Mouse (Mus musculus) NIH3T3 (cell line): ENCODE data around the gene Tpm4.

ENCODE experiments used
- DNase-seq: peaks from one replicate; pipeline ENCODE4 v3.0.0-alpha.2; 2012; ENCODE audit warnings: low read depth

Gene Tpm4

GRCm38 (mm10) chr8:72143256-72143824, 8.6 kb downstream of the Tpm4 start:
- DNase-seq, result no peak

DNA sequence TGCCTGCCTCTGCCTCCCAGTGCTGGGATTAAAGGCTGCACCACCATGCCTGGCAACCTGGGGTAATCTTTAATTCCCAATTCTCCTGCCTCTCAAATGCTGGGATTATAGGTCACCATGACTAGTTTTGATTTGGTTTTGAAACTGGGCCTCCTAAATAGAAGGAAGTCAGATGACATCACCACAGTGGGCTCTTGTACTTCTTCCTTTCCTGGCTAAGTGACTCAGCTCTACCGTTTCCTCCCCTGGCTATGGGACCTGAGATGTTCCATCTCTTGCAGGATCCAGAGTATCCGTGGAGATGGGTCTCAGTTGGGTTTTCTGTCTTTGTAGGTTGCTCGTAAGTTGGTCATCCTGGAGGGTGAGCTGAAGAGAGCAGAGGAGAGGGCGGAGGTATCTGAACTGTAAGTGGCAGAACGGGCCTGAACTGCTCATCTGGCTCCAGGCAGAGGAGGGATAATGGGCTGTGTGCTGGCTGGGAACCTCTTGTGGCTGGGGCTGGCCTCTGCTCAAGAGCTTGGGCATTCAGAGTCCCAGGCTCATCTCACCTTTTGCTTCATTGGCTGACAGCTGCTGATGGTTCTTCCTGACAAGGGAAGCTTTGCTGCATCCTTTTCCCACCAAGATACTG, 9.7 kb downstream of the Tpm4 start:
- peak; percentile 48 for DNase-seq

GRCm38 (mm10) chr8:72145511-72145910, 10.7 kb downstream of the Tpm4 start:
- peak; percentile 75 for DNase-seq

- DNase-seq, result peak; percentile 88
These were observed 11.3 kb downstream of the Tpm4 start for GRCm38 (mm10) chr8:72146056-72146455.

DNA sequence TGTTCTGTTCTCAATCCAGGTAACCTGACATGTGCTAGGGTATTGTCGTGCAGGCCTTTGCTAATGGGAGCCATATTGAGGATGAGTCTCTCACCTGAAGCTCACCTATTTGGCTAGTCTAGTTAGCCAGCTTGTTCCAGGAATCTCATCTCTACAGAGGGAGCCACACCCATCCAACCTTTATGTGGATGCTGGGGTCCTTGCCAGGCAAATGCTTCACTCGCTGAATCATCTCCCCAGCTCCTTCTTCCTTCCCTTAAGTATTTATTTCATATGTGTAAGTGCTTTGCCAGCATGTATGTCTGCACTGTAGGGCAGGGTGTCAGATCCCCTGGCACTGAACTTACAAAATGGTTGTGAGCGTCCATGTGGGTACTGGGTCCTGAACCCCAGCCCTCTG, 11.8 kb downstream of the Tpm4 start:
- DNase-seq, result peak; percentile 85

DNA sequence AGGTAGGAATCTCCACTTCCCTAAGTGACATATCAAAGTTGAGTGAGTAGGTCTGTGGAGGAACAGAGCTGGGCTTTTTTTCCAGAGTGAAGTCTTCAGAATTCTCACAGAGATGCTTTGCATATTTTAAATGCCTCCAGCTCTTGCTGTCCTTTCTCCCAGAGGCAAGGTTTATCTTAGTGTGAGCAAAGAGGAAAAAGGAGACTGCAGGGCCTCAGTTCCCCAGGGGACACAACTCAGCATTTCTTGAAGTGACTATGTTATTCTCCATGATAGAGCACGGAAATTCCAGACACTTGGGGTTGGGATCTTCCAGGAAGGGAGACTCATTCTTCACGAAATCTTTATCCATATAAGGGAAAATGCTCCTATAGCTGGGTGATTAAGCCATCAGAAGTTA, 12.5 kb downstream of the Tpm4 start:
- peak; percentile 41 for DNase-seq

GRCm38 (mm10) chr8:72149056-72149455, 14.3 kb downstream of the Tpm4 start:
- no peak for DNase-seq

- DNase-seq, result no peak
These were observed 16.8 kb downstream of the Tpm4 start for GRCm38 (mm10) chr8:72151418-72152078.

DNA sequence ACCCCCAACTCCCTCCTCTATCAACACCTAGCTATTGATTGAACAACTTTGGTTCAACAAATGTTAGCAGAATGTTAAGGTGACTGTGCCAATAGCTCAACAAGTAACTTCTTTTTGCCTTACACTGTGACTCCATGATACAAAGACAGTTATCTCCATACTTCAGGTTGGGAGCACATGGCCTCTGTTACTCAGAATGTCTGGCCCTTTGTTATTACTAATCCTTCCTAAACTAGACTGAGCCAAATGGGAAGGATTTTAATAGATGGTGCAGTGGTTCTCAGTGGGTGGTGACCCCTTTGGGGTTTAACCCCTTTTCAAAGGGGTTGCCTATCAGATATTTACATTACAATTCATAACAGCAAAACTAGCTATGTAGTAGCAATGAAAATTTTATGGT, 18.6 kb downstream of the Tpm4 start:
- no peak for DNase-seq

DNA sequence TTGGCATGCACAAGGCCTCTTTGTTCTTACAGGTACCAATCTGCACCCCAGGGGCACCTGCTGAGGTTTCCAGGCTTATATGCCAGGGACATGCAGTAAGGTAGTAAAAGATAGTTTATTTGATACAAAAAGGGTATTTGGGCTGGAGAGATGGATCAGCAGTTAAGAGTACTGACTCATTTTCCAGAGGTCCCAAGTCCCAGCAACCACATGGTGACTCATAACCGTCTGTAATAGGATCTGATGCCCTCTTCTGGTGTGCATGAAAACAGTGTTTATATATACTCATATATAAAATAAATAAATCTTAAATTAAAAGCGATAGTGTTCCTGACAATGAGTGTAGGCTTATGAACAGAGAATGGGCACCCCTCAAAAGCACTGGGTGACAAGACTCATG, 23.3 kb downstream of the Tpm4 start:
- DNase-seq, result peak; percentile 79

GRCm38 (mm10) chr8:72158726-72159125, 24.0 kb downstream of the Tpm4 start:
- peak; percentile 55 for DNase-seq

- no peak for DNase-seq
These were observed 25.2 kb downstream of the Tpm4 start for GRCm38 (mm10) chr8:72160007-72160406.

- DNase-seq, result peak; percentile 99
These were observed 26.2 kb downstream of the Tpm4 start, which contains the start of gene Rab8a for GRCm38 (mm10) chr8:72160707-72161697. Rab8a (plus strand) TSS chr8:72161200.

- no peak for DNase-seq
These were observed 28.0 kb downstream of the Tpm4 start for GRCm38 (mm10) chr8:72162821-72163220.

GRCm38 (mm10) chr8:72169098-72169668, 34.4 kb downstream of the Tpm4 start:
- no peak for DNase-seq

DNA sequence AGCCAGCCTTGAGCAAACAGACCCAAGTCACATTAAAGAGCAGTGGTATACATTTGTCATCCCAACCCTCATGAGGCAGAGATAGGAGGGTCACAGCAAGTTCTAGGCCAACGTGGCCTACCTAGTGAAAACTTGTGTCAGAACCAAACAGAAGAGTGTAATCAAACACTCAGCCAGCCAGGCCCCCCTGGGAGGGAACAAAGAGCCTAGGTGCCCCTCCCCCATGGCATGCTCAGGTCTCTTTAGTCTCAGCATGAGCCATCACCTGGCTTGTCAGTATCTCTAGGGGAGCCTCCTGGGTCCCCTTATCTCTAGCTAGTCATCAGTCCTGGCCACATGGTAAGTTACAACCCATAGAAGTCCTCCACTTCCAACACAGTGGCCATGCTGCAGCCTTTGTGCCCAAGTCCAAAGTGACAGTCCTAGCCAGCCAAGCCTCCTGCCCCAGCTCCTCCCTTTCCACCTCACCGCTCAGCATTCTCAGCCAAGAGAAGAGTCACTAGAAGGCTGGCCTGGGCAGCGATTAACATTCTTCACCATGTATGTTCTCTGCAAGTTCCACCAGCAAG, 35.0 kb downstream of the Tpm4 start:
- no peak for DNase-seq

DNA sequence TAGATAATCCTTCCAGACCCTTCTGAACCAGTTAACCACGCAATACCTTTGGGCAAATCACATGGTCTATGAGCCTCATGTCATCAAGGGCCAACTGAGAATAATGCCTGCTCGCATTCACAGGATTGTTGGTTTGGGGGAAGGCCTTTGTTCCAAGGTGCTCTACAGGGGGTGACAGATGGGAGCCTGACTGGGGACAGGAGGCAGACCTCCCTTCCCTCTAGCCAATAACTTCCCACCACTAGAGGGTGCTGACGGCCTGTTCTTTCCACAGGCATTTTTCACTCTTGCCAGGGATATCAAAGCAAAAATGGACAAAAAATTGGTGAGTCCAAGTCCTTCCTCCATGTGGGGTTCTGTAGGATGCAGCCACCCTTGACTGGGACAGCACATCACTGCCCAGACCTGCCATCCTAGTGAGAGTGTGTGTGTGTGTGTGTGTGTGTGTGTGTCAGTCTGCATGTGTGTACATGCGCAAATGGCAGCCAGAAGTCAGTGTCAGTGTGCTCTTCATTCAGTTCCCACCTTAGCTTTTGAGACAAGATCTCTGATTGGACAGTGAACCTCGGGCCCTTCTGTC, 42.7 kb downstream of the Tpm4 start:
- DNase-seq, result peak; percentile 86

DNA sequence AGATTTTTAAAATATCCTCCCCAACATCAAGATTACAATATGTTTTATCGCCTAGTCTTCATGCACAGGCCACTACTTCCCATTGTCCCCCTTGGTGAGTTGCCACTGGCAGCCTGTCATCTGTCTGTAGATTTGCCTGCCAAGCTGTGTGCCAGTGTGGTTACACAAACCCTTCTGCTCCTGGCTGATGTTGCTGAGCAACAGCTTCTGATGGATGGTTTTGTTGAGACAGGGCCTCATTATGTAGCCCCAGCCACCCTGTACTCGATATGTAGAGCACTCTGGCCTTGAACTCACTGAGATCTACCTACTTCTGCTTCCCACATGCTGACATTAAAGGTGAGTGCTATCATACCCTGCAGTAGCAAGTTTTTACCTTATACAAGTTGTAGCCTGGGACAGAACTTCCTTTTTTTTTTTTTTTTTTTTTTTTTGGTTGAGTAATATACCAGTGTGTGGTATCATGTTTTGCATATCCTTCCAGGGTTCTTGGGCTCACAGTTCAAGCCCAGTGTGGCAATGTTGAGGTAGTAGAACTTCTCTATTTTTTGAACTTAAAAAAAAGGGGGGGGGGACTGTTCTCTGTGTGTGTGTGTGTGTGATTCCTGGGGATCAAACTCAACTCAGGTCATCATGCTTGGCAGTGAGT, 48.9 kb downstream of the Tpm4 start:
- no peak for DNase-seq

DNA sequence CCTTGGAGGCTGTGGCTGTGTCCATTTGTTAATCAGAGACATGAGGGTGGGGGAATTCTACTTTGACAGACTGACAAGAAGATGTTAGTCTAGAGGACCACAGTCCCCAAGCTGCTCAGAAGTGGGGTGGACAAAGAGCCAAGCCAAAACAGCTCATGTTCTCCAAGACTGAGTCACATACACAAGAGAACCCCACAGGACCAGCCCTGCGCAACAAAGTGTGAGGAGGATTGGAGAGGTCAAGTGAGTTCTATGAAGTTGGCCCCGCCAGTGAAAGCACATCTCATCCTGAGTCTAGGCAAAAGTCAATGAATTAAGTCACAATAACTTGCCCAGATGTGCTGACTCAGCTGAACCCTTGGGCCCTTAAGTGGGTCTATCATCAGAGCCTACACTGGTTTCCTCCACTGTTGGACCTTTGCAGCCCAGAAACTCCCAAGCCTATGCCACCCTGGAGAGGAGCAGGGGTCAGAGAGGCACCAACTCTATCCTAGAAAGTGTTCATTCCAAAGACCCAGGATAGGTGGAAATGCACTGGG, 53.1 kb downstream of the Tpm4 start:
- DNase-seq, result peak; percentile 48
